Mouse (Mus musculus) cerebellum, adult 11-12 months (tissue): ENCODE results near the gene Tbx1.

Experiments used
- DNase-seq: peaks from one replicate; pipeline ENCODE4 v3.0.0; 2022

Tbx1 gene

DNA sequence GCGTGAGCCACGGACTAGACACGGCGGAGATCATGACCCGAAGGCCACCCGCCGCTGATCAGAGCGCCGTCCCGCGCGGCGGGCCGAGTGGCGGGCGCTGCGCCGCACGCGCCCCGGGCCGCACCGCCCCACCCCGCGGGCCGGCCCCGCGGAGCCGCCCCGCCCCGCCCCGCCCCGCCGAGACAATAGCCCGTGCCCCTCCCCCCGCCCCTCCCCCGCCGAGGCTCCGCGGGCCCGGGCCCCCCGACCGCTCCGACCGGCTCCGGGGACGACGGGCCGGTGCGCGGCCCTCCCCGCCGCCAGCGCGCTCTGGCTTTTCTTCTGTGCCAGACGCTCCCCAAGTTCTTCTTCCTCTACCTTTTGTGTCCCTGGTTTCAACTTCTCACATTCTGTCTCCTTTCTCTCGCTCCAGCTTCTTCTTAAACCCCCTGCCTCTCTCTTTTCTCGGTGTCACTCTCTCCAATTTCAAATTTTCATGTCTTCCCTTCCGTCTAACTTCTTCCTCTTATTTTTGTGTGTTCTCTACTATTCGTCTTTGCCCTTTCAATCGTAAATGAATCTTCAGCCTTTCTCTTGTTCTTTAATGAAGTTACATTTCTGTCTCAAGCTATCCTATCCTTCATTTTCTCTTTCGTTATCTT is 3.4 kb downstream of the Tbx1 start:
- DNase-seq = no peak

DNA sequence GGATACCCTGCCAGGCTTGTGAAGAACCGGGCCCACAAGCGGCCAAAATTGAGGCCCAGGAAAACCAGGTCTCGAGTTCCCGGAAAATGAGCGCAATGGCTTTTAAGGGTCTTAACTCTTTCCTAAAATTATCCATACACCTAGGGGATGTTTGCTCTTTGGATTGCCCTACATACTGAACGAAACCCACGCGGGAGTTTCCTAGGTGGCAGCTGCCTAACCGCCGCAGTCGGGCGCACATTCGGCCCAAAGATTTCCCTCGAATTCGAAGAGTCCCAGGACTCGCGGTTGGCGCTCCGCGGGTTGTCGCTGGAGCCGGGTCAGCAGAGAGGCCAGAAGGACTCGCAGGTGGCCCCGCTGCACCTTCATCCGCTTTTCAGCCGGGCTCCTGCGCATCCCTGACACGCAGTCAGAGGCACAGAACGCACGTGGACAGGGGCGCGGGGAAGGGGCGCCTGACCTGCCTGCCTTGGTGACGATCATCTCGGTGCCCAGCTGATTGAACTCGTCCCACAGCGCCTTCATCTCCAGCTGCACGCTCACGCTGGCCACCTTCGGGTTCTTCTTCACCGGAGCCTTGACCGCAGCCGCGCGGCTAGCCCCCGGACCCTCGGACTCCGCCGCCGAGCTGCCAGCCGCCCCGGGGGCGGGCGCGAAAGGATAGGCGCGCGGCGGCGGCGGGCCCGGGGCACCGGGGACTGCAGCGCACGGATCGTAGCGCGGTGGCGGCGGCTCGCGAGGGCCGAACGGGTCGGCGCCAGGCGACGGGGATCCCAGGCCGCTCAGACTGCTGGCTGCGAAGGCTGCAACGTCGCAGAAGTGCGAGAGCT is 4.2 kb downstream of the Tbx1 start:
- DNase-seq = no peak

GRCm38 (mm10) chr16:18585676-18586075 is 4.8 kb downstream of the Tbx1 start:
- no peak for DNase-seq

- DNase-seq = no peak
These were observed 5.5 kb downstream of the Tbx1 start for GRCm38 (mm10) chr16:18584901-18585510.

- no peak for DNase-seq
These were observed 6.7 kb downstream of the Tbx1 start for GRCm38 (mm10) chr16:18583673-18584357.

DNA sequence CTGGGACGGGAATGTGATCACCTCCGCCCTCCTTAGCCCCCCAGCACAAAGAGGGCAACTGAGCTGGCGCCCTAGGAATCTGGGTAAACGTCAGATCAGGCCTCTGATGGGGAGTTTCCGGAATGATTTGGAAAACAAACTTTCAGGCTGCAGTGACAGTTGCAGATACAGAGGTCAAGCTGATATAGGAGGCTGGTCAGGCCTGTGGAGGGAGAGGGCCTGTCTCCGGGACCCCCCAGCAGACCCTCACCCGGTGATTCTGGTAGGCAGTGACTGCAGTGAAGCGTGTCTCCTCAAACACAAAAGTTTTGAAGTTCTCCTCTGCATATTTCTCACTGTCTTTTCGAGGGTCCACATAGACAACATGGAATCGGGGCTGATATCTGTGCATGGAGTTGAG is 7.3 kb downstream of the Tbx1 start:
- DNase-seq = no peak

DNA sequence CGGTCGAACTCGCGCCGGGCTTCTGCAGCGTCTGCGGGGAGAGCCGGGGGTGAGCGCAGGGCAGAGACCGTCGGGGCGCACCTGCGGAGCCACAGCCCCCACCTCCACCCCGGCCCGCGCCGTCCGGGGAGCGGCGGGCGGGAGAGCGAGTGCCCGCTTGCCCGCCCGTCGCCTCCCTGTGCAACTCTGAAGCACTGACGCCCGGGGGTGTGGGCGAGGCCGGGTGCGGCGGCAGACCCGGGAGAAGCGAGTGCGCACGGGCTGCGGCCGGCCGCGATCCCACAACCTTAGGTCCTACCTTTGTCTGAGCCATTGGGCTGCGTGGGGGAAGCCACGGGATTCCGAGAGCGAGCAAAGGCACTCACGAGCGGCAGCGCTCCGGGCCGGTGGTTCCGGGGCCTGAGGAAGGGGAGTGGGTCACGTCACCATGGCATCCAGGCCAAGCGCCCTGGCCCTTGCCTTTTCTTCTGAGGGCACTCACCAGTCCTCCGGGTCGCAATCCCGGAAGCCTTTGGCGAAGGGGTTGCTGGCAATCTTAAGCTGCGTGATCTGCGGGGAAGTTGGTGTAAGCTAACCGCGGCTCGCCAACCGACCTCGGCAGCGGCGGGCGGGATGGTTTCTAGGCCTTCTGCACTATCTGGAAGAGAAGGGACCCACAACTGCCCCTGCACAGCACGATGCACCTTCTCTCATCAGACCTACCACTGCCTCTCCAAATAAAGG is 7.9 kb downstream of the Tbx1 start:
- no peak for DNase-seq

DNA sequence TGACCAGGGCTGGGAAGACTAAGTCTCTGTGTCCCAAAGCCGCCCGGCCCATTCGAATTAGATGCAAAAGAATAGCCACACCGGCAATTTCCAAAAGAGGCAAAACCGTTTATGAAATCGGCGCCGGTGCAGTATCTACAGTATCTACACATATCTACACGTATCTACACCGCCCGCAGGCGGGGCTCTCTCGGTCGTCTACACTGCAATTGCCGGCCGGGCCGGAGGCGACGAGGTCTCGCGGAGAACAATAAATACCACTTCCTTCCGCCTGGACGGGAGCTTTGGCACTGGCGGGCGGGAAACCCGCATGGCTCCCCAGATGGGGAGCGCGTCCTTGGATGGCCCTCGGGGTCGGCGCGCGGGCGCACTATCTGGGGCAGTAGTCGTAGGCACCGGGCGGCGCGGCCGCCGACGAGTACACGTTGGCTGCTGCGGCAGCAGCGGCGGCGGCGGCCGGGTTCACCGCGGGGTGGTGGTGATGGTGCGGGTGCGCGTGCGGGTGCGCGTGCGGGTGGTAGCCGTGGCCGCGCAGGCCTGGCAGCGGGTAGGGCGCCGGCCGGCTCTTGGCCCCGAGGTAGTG is 8.8 kb downstream of the Tbx1 start:
- DNase-seq = no peak

DNA sequence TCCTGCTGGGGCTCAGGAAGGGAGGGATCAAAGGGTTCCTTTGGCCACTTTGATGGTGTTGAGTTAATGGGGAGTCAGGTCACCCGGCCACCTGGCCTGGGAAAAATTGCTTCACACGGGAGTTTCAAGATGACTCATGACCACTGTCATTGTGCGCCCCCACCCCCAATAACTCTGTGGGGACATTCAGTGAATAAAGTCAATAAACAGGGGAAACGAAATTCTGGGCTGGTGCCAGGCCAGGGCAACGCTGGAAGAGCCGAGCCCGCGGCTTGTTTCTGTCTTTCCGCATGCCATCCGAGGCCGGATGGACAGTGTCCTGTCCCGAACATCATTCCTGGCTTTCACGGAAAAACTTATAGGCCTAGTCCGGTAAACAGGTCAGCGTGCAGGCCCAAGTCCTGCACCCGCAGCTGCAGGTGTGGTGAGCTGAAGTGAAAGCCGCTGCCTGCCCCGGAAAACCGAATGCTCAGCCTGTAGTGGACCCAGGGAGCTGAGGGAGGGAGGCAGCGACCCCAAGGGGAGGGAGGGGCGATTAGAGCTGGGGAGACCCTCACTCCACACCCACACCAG is 9.3 kb downstream of the Tbx1 start:
- DNase-seq = no peak

- DNase-seq = no peak
These were observed 10.1 kb downstream of the Tbx1 start for GRCm38 (mm10) chr16:18580389-18580788.

- no peak for DNase-seq
These were observed 12.8 kb downstream of the Tbx1 start for GRCm38 (mm10) chr16:18577599-18578160.

DNA sequence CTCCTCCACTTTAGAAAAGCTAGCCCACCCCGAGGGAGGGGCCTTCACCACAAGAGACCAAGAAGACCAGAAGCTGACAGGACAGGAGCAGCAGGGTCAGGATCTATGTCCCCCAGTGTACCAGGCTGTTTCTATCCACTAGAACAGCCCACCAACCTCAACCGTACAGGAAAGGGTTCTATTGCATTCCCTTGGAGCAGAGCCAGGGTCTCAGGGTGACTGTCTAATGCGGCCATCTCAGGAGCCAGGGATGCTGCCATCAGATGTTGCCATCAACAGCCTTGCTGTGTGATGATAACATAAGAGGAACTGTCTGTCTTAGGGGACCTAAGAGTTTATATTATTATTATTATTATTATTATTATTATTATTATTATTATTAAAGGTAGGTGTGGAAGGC is 13.4 kb downstream of the Tbx1 start:
- no peak for DNase-seq

DNA sequence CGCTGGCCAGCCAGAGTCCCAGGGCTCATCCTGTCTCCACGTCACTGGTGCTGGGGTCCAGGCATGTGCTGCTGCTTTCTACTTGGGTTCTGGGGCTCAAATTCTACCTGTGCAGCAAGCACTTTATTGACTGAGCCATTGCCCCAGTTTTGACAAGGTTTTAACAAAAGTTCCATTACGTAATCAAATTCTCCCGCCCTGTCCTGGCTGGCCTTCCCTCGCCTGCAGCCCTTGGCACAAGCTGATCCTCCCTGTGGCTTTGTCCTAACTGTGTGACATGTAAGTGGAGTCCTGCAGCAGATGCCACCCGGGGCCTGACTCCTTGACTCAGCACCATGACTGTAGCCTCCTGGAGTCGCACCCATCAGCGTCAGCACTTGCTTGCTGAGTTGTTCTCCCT is 16.3 kb downstream of the Tbx1 start:
- no peak for DNase-seq

DNA sequence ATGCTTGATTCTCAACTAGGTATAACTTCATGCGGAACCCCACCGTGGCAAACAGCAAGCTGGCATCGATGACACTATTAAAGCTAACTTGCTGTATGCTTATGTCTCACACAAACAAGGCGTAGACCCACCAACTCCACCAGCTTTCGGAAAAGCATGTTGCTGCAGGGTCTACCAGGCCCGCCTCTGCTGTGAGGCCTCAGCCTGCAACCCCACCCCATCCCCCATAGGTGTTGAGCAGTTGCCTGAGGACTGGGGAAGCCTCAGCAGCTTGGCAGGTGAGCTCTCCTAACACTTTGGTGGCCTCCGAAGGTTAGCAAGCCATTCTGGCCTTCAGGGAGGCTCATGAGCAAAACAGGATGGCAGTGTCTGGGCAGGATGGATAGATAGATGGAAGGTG is 21.9 kb downstream of the Tbx1 start:
- DNase-seq = no peak

GRCm38 (mm10) chr16:18564472-18564871 is 26.0 kb downstream of the Tbx1 start:
- DNase-seq = no peak

DNA sequence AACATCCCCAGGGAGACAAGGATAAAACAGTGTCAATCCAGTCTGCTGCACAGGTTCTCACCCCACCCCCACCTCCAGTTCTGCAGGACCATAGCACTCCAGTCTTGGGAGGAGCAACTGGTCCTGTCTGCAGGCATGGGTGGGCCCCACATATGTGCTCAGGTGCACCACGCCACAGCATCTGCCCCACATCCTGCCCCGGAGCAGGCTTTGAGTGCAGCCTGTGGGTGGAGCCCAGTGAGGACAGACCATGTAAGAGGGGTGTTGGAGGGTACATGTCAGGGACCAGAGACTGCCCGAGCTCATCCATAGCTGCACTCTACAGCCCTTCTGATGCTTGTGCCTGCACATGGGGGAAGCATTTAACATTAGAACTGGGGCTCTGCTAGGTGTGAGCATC is 34.0 kb downstream of the Tbx1 start:
- DNase-seq = no peak

- no peak for DNase-seq
These were observed 35.1 kb downstream of the Tbx1 start for GRCm38 (mm10) chr16:18555235-18555935.

GRCm38 (mm10) chr16:18554721-18555120 is 35.8 kb downstream of the Tbx1 start:
- DNase-seq = no peak

- DNase-seq = no peak
These were observed 38.3 kb downstream of the Tbx1 start for GRCm38 (mm10) chr16:18552106-18552710.

GRCm38 (mm10) chr16:18551604-18552003 is 38.9 kb downstream of the Tbx1 start:
- no peak for DNase-seq

DNA sequence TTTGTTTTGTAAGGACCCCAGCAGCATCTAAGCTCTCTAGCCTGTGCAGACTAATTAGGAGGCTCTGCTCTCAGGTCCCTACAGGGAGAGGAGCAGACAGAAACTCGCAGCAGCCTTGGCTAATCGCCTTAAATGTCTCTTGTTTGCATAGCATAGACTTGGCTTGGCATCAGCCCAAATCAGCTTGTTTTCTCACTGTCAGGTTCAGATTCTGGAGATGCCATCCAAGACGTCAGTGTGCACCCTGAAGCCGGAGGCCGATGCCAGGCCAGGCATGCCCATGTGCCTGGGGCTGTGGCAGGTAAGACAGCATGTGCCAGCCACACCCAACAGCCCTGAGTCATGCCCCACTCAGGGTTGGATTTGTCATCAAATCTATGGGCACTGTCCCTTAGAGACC is 42.6 kb downstream of the Tbx1 start:
- DNase-seq = no peak
